Mouse (Mus musculus) CH12.LX (cell line): ENCODE results near the gene Ly6g6e. TPM values are rescaled to one million over a fixed set of nuclear protein-coding genes. Genes with fewer than 3 reads are reported as not detected.

Source experiments
- DNase-seq: peaks from one replicate; pipeline ENCODE4 v3.0.0-alpha.2; 2013; ENCODE audit errors: extremely low read depth
- H3K27ac ChIP-seq: 2 replicates; pipeline ENCODE4 v1.5.1; 2012; ENCODE audit warnings: low read depth, mild to moderate bottlenecking, control low read depth, moderate library complexity; ENCODE audit not compliant: insufficient read depth
- H3K27me3 ChIP-seq: replicated peaks from 2 replicates; pipeline ENCODE3; 2012; ENCODE audit warnings: inconsistent platforms
- H3K36me3 ChIP-seq, 2 experiments: replicated peaks in 1 of 2; 2 replicates each; pipeline versions ENCODE3 to v1.6.1; 2012; ENCODE audit warnings: inconsistent platforms in 1 of 2, low read length in 1 of 2, mild to moderate bottlenecking in 1 of 2, mixed read lengths in 1 of 2, moderate library complexity in 1 of 2; ENCODE audit not compliant: control insufficient read depth in 1 of 2, insufficient read depth in 1 of 2
- H3K4me1 ChIP-seq, 2 experiments: 2 replicates each; pipeline ENCODE4 v1.6.1; 2012; ENCODE audit warnings: inconsistent platforms in 1 of 2, moderate library complexity in 1 of 2; ENCODE audit not compliant: insufficient read depth in 2 of 2, control insufficient read depth in 1 of 2
- H3K4me2 ChIP-seq: 2 replicates; pipeline ENCODE4 v1.6.1; 2012; ENCODE audit warnings: low read depth, mild to moderate bottlenecking, control low read depth; ENCODE audit not compliant: poor library complexity, insufficient read depth, severe bottlenecking
- H3K4me3 ChIP-seq, 3 experiments: fragments of 150-350 bp in 1 of 3; sonication (generic) in 1 of 3; replicated peaks in 1 of 3; 2 replicates each; pipeline versions ENCODE3 to v1.5.1; 2011 to 2012; ENCODE audit warnings: low read depth in 2 of 3, low read length in 2 of 3, mild to moderate bottlenecking in 2 of 3, moderate library complexity in 2 of 3, control low read depth in 1 of 3, improper control_type of control experiment in 1 of 3, inconsistent platforms in 1 of 3, mixed read lengths in 1 of 3; ENCODE audit not compliant: poor library complexity in 1 of 3
- H3K79me2 ChIP-seq: replicated peaks from 2 replicates; pipeline ENCODE4 v1.6.1; 2012; ENCODE audit warnings: mild to moderate bottlenecking, moderate library complexity; ENCODE audit not compliant: control insufficient read depth, poor library complexity, insufficient read depth, severe bottlenecking; ENCODE audit errors: extremely low read depth
- H3K9ac ChIP-seq: 2 replicates; pipeline ENCODE4 v1.6.1; 2012; ENCODE audit warnings: low read depth, mild to moderate bottlenecking, control low read depth, moderate library complexity; ENCODE audit not compliant: insufficient read depth
- H3K9me3 ChIP-seq: replicated peaks from 2 replicates; pipeline ENCODE3; 2012; ENCODE audit warnings: low read length, inconsistent platforms, mixed read lengths
- CHD2 ChIP-seq: IDR thresholded peaks from 2 replicates; pipeline ENCODE4 v1.6.1; 2011; ENCODE audit warnings: low read length, improper control_type of control experiment
- CTCF ChIP-seq, 2 experiments: IDR thresholded peaks in 1 of 2; conservative IDR thresholded peaks in 1 of 2; 2 replicates each; pipeline ENCODE4 v1.5.1; 2011 to 2012; ENCODE audit warnings: low read depth in 2 of 2, low read length in 2 of 2, improper control_type of control experiment in 1 of 2, inconsistent platforms in 1 of 2, mild to moderate bottlenecking in 1 of 2, moderate library complexity in 1 of 2
- EP300 ChIP-seq: IDR thresholded peaks from 2 replicates; pipeline ENCODE4 v1.6.1; 2011; ENCODE audit warnings: low read length, improper control_type of control experiment
- ETS1 ChIP-seq: conservative IDR thresholded peaks from 2 replicates; pipeline ENCODE4 v1.6.1; 2012; ENCODE audit warnings: low read depth, mild to moderate bottlenecking, inconsistent platforms, low read length, improper control_type of control experiment, moderate library complexity
- JUN ChIP-seq: IDR thresholded peaks from 2 replicates; pipeline ENCODE4 v1.6.1; 2011; ENCODE audit warnings: low read depth, mild to moderate bottlenecking, low read length, improper control_type of control experiment, moderate library complexity; ENCODE audit not compliant: insufficient read depth
- JUND ChIP-seq: conservative IDR thresholded peaks from 2 replicates; pipeline ENCODE4 v1.6.1; 2011; ENCODE audit warnings: low read depth, low read length, improper control_type of control experiment
- KAT2A ChIP-seq: IDR thresholded peaks from 2 replicates; pipeline ENCODE4 v1.6.1; 2012; ENCODE audit warnings: low read length, improper control_type of control experiment, inconsistent platforms; ENCODE audit not compliant: insufficient replicate concordance
- NELFE ChIP-seq: IDR thresholded peaks from 2 replicates; pipeline ENCODE4 v1.6.1; 2011; ENCODE audit warnings: low read depth, low read length, improper control_type of control experiment
- PAX5 ChIP-seq: IDR thresholded peaks from 2 replicates; pipeline ENCODE4 v1.6.1; 2012; ENCODE audit warnings: low read length, inconsistent platforms, mixed read lengths
- POLR2A ChIP-seq: IDR thresholded peaks from 2 replicates; pipeline ENCODE4 v1.6.1; 2011; ENCODE audit warnings: low read depth, mild to moderate bottlenecking, improper control_type of control experiment, low read length
- RAD21 ChIP-seq: IDR thresholded peaks from 2 replicates; pipeline ENCODE4 v1.6.1; 2011; ENCODE audit warnings: low read depth, mild to moderate bottlenecking, low read length, improper control_type of control experiment, moderate library complexity
- SIN3A ChIP-seq: IDR thresholded peaks from 2 replicates; pipeline ENCODE4 v1.6.1; 2012; ENCODE audit warnings: low read length, improper control_type of control experiment, inconsistent platforms
- TBP ChIP-seq: conservative IDR thresholded peaks from 2 replicates; pipeline ENCODE4 v1.6.1; 2011; ENCODE audit warnings: low read depth, low read length, improper control_type of control experiment
- ZC3H11A ChIP-seq: IDR thresholded peaks from 2 replicates; pipeline ENCODE4 v1.6.1; 2012; ENCODE audit warnings: low read depth, mild to moderate bottlenecking, inconsistent platforms, low read length, improper control_type of control experiment
- ZKSCAN1 ChIP-seq: IDR thresholded peaks from 2 replicates; pipeline ENCODE4 v1.6.1; 2012; ENCODE audit warnings: low read depth, inconsistent platforms, low read length, improper control_type of control experiment, borderline replicate concordance
- ZNF384 ChIP-seq: IDR thresholded peaks from 2 replicates; pipeline ENCODE4 v1.6.1; 2012; ENCODE audit warnings: low read depth, low read length, improper control_type of control experiment, inconsistent platforms
- dilution Hi-C: fragments of 300-500 bp; cut with MboI; formaldehyde crosslinking; loops from 2 replicates; pipeline ENCODE4 v1.14.3; 2020; ENCODE audit warnings: low sequenced_read_pairs; ENCODE audit not compliant: extremely low pct_unique_long_range_greater_than_20kb, extremely low pct_ligation_motif_present
- in situ Hi-C: fragments of 300-500 bp; cut with MboI; formaldehyde crosslinking; loops from 3 replicates; pipeline ENCODE4 v1.14.3; 2019; ENCODE audit warnings: low sequenced_read_pairs, low pct_ligation_motif_present, low pct_unique_long_range_greater_than_20kb, mixed read lengths
- polyA plus RNA-seq: library from polyadenylated mRNA; unstranded; fragments of >175 nt; gene quantifications from 2 replicates; pipeline ENCODE4 v1.2.1, GENCODE M21; 2012; ENCODE audit warnings: low read depth; ENCODE audit not compliant: insufficient read length
- total RNA-seq, 2 experiments: library from RNA; depleted of rRNA; stranded (reverse); fragments of 300-350 nt in 1 of 2; fragments of >200 nt in 1 of 2; gene quantifications; 2 replicates each; pipeline ENCODE4 v1.2.3; 2012 to 2014

Gene Ly6g6e
- total and polyA plus RNA-seq, 3 experiments, result not detected

- dilution Hi-C loops, result no loop called here
- no peak overlapping the region for H3K9ac ChIP-seq
- H3K4me1 ChIP-seq, result peaks cover 0 to 4% of the 10 kb centered on the region in 2 experiments; a peak in 1 of 4 replicates
These were observed 29.8 kb downstream of the Ly6g6e start for GRCm38 (mm10) chr17:35106522-35106921.

DNA sequence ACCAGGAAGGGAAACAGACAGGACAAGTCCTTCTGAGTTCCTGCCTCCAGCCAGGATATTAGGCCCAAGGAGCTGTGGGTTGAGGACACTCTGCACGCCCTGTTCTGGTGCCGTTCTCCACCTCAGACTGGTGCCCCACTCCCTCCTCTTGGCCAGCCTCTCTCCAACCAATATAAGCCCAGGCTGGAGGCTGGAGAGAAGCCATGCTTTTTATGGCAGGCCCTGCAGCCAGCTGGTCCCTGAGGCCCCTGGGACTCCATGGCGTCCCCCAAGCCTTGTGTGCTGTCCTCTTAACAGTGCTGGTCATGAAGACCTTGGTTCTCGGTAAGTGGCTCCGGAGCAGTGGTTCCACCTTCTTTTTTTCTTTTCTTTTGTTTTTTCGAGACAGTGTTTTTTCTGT, 31.4 kb downstream of the Ly6g6e start, which contains the start of gene Ly6g5c:
TSS of gene Ly6g5c (plus strand) at position 183 of the 400 bp plus-strand sequence.
- Histone ChIP-seq H3K79me2 (no peaks in the 10 kb centered on the region), H3K27ac (no peak within 1 kb of the TSS), H3K27me3 (no peaks in the 10 kb centered on the region), H3K4me1 (peaks cover 0 to 3% of the 10 kb centered on the region in 2 experiments; a peak in 1 of 4 replicates), H3K9ac (no peak within 1 kb of the TSS), H3K36me3 (peaks cover 7 to 23% of the 10 kb centered on the region in 2 experiments), H3K4me3 (no peak within 1 kb of the TSS), H3K4me2 (no peak within 1 kb of the TSS), H3K9me3 (no peaks in the 10 kb centered on the region)
- no peak for DNase-seq
- TF ChIP-seq SIN3A (no peak), EP300 (no peak), ETS1 (no peak), POLR2A (no peak), JUN (no peak)
- in situ Hi-C loops, result no loop called here
- dilution Hi-C loops, result no loop called here

More at GRCm38 (mm10) chr17:35106522-35106921, 29.8 kb downstream of the Ly6g6e start:
- Histone ChIP-seq H3K9me3 (no peaks in the 10 kb centered on the region), H3K4me2 (no peak overlapping the region), H3K36me3 (peaks cover 18 to 35% of the 10 kb centered on the region in 2 experiments), H3K79me2 (no peaks in the 10 kb centered on the region), H3K4me3 (no peak overlapping the region), H3K27ac (no peak overlapping the region), H3K27me3 (no peaks in the 10 kb centered on the region)
- in situ Hi-C loops, result no loop called here
- TF ChIP-seq ZC3H11A (no peak), CTCF (conservative IDR thresholded peaks at IDR 0.05 in 1 of 2, IDR thresholded peaks at IDR 0.05 in 1 of 2; ENCODE audit: low read depth in 2 of 2, low read length in 2 of 2) (peak in 1 of 2 experiments; percentile 27; a peak in 1 of 4 replicates), JUND (no peak), JUN (no peak), CHD2 (no peak), RAD21 (peak; percentile 10)
- DNase-seq, result no peak

- no peaks in the 10 kb centered on the region for H3K27me3 ChIP-seq
These were observed 35.1 kb downstream of the Ly6g6e start for GRCm38 (mm10) chr17:35111774-35112173.

More at GRCm38 (mm10) chr17:35111774-35112173, 35.1 kb downstream of the Ly6g6e start:
- dilution Hi-C loops (no loop called here), in situ Hi-C loops (loop anchor here (10.0 kb wide), 1 partner anchor 87 kb away; the partner anchor contains the start of gene Sapcd1)
- peaks cover 0 to 14% of the 10 kb centered on the region in 2 experiments; a peak in 2 of 4 replicates for H3K4me1 ChIP-seq
- peaks cover 25 to 34% of the 10 kb centered on the region in 2 experiments for H3K36me3 ChIP-seq
- TF ChIP-seq PAX5, result no peak
- TF ChIP-seq KAT2A, result no peak
- TF ChIP-seq TBP, result no peak
- no peak for TF ChIP-seq ETS1
- no peak for TF ChIP-seq NELFE
- no peak for TF ChIP-seq ZNF384
- no peak for TF ChIP-seq ZKSCAN1
- H3K4me2 ChIP-seq, result no peak overlapping the region
- no peak for DNase-seq
- no peak overlapping the region for H3K27ac ChIP-seq
- H3K4me3 ChIP-seq, result no peak overlapping the region
- H3K9ac ChIP-seq, result no peak overlapping the region
- no peaks in the 10 kb centered on the region for H3K9me3 ChIP-seq
- H3K79me2 ChIP-seq, result no peaks in the 10 kb centered on the region
